Mouse (Mus musculus) ES-Bruce4 (cell line): ENCODE results near the gene Morn1.

ENCODE experiments used
- CTCF ChIP-seq: IDR thresholded peaks from one replicate; pipeline ENCODE4 v1.8.1; 2011; ENCODE audit warnings: low read depth, low read length
- EP300 ChIP-seq: IDR thresholded peaks from 2 replicates; pipeline ENCODE4 v1.6.1; 2011; ENCODE audit warnings: low read depth, low read length; ENCODE audit not compliant: insufficient read depth
- POLR2A ChIP-seq: IDR thresholded peaks from one replicate; pipeline ENCODE4 v1.8.1; 2011; ENCODE audit warnings: low read length; ENCODE audit not compliant: insufficient read depth

DNA sequence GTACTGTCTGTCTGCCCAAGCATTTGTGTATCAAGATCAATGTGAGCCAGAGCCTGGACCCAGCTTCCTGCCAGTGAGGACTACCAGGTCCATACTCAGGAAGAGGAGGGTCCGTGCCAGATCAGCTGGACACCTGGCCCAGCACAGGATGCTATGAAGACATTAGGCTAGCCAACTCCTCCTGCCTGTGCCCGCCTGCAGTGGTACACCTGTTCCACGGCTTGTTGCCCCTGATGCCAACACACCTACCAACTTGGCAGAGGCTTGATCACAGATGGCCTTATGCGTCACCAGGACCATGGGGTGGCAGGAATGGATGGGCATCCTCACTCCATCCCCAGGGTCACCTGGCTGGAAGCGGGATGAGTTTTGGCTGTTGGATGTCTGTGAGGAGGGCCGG lies 66.1 kb downstream of the Morn1 start:
- TF ChIP-seq POLR2A (no peak), CTCF (no peak), EP300 (no peak)
